Mouse (Mus musculus): ENCODE data around the gene Mmaa.

DNA sequence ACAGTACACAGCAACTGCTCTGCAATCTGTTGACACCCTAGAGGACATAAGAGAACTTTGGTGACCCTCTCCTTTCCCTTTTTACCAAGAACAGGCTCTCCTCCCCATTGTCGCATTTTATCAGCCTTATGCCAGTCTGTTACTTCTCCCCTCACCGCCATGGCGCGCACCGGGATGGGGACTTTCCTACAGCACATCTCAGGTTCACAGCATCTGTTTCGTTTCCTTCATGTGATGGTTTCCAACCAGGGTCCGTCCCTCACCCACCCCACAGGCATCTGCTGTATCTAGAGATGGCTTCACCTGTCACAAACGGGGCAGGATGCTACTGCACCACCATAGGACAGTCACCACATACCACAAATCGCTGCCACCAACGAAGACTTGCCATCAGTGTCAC, 19.8 kb downstream of the Mmaa start:
- no peak for TF ChIP-seq TAL1 (IDR thresholded peaks at IDR 0.05; ENCODE audit: low read length)
- TF ChIP-seq GATA1 (IDR thresholded peaks at IDR 0.05; ENCODE audit: low read length): no peak

Measured in erythroblast, embryonic 14.5 days (primary cell).